Mouse (Mus musculus): Measurements from ENCODE around the gene Pecam1. TPM values are rescaled to one million over a fixed set of nuclear protein-coding genes. Genes with fewer than 3 reads are reported as not detected.

The Pecam1 gene
- polyA plus RNA-seq, 1 experiment = 0.15 TPM

DNA sequence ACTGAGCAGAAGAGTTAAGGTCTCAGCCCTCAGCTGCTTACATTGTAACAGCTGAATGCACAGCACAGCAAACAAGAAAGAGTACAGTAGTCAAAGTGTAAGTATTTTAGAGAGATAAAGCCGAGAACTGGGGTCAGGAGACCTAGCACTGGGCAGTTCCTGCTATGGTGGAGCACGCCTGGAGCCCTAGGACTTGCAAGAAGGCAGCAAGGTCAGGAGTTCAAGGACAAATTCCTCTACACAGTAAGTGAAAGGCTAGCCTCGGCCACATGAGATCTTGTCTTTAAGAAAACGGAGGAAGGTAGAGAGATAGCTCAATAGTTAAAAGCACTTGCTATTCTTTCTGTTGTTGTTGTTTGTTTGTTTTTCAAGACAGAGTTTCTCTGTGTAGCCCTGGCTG is 57.5 kb downstream of the Pecam1 start:
- Histone ChIP-seq H3K4me3 (ENCODE audit: insufficient read depth, poor library complexity, severe bottlenecking) (no peak overlapping the region), H3K79me2 (ENCODE audit: control insufficient read depth, insufficient read depth) (no peaks in the 10 kb centered on the region), H3K79me3 (ENCODE audit: low read depth) (no peaks in the 10 kb centered on the region), H3ac (ENCODE audit: control insufficient read depth, insufficient read length, low read depth) (no peak overlapping the region), H3K27me3 (ENCODE audit: control insufficient read depth, insufficient read depth, insufficient read length) (no peaks in the 10 kb centered on the region), H3K36me3 (ENCODE audit: control insufficient read depth, insufficient read depth) (no peaks in the 10 kb centered on the region)
- TF ChIP-seq FOSL1 (IDR thresholded peaks at IDR 0.05; ENCODE audit: insufficient read depth, low read length, poor library complexity, severe bottlenecking) (no peak), MYOG (IDR thresholded peaks at IDR 0.05; ENCODE audit: control insufficient read depth, extremely low read depth, insufficient read length) (no peak), CEBPB (IDR thresholded peaks at IDR 0.05; ENCODE audit: low read depth) (no peak), USF1 (IDR thresholded peaks at IDR 0.05; ENCODE audit: low read depth) (no peak), MYOD1 (IDR thresholded peaks at IDR 0.05; ENCODE audit: control insufficient read depth, insufficient read length, low read depth) (no peak)

DNA sequence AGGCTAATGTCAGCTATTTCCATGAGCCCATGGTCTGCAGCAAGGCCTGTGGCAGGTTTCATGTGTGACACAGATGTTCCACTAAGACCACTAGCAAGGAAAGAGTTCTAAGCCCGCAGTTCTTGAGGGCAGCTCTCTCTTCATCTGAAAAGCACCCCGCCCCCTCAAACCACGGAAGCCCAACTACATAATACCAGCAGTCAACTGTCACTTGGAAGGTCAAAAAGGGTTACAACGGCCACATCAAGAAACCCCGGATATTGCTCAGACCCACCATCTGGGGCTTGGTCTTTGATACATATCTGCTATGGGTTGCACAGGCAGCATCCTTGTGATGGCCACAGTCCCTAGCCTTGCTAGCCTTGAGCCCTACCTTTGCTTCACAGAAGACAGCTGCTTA is 62.1 kb downstream of the Pecam1 start:
- Histone ChIP-seq H3K27me3 (ENCODE audit: control insufficient read depth, insufficient read depth, insufficient read length) (no peaks in the 10 kb centered on the region), H3ac (ENCODE audit: control insufficient read depth, insufficient read length, low read depth) (no peak overlapping the region), H3K79me3 (ENCODE audit: low read depth) (no peaks in the 10 kb centered on the region), H3K4me3 (ENCODE audit: insufficient read depth, poor library complexity, severe bottlenecking) (no peak overlapping the region), H3K79me2 (ENCODE audit: control insufficient read depth, insufficient read depth) (no peaks in the 10 kb centered on the region), H3K36me3 (ENCODE audit: control insufficient read depth, insufficient read depth) (no peaks in the 10 kb centered on the region)
- no peak for TF ChIP-seq CEBPB (IDR thresholded peaks at IDR 0.05; ENCODE audit: low read depth)
- TF ChIP-seq MYOG (IDR thresholded peaks at IDR 0.05; ENCODE audit: control insufficient read depth, extremely low read depth, insufficient read length) = no peak
- no peak for TF ChIP-seq MAX (IDR thresholded peaks at IDR 0.05)
- no peak for TF ChIP-seq CTCF (IDR thresholded peaks at IDR 0.05; ENCODE audit: control insufficient read depth, insufficient read depth, insufficient read length)
- no peak for TF ChIP-seq FOSL1 (IDR thresholded peaks at IDR 0.05; ENCODE audit: insufficient read depth, low read length, poor library complexity, severe bottlenecking)
- TF ChIP-seq MYOD1 (IDR thresholded peaks at IDR 0.05; ENCODE audit: control insufficient read depth, insufficient read length, low read depth) = no peak
- no peak for TF ChIP-seq USF1 (IDR thresholded peaks at IDR 0.05; ENCODE audit: low read depth)

DNA sequence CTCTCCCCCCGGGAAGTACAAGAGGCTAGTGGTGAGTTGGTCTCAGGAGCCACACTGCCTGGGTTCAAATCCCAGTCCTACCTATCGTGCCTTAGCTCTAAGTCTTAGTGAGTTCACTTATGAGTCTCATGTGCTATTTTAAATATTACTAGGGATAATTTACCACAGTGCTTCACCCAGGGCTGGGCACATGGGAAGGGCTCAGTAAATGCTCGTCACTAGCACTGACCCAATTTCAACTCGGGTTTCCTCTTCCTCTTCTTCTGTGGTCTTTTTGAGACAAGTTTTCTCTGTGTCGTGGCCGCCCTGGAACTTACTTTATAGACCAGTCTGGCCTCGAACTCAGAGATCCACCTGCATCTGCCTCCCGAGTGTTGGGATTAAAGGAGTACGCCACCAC is 63.1 kb downstream of the Pecam1 start:
- TF ChIP-seq CTCF (IDR thresholded peaks at IDR 0.05; ENCODE audit: control insufficient read depth, insufficient read depth, insufficient read length) = no peak
- no peaks in the 10 kb centered on the region for H3K79me3 ChIP-seq (ENCODE audit: low read depth)
- no peaks in the 10 kb centered on the region for H3K79me2 ChIP-seq (ENCODE audit: control insufficient read depth, insufficient read depth)
- H3K27me3 ChIP-seq (ENCODE audit: control insufficient read depth, insufficient read depth, insufficient read length) = no peaks in the 10 kb centered on the region
- H3ac ChIP-seq (ENCODE audit: control insufficient read depth, insufficient read length, low read depth) = no peak overlapping the region
- no peaks in the 10 kb centered on the region for H3K36me3 ChIP-seq (ENCODE audit: control insufficient read depth, insufficient read depth)
- H3K4me3 ChIP-seq (ENCODE audit: insufficient read depth, poor library complexity, severe bottlenecking) = no peak overlapping the region

DNA sequence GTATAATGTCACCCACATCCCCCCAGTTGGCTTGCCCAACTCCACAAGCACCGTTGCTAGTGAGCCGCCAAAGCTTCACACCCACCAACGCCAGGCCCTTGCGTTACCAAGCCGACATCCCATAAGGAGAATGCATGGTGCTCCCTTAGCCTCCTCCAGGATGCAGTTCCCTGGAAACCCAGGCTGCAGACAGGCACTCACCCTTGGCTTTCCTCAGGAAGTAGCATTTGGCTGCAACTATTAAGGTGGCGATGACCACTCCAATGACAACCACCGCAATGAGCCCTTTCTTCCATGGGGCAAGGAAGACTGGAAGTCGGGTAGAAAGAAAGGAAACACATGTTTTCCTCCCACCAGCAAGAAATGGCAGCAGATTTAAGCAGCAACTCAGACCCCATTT is 66.4 kb downstream of the Pecam1 start:
- Histone ChIP-seq H3K27me3 (ENCODE audit: control insufficient read depth, insufficient read depth, insufficient read length) (no peaks in the 10 kb centered on the region), H3K36me3 (ENCODE audit: control insufficient read depth, insufficient read depth) (no peaks in the 10 kb centered on the region), H3K79me3 (ENCODE audit: low read depth) (no peaks in the 10 kb centered on the region), H3K4me3 (ENCODE audit: insufficient read depth, poor library complexity, severe bottlenecking) (no peak overlapping the region), H3ac (ENCODE audit: control insufficient read depth, insufficient read length, low read depth) (no peak overlapping the region), H3K79me2 (ENCODE audit: control insufficient read depth, insufficient read depth) (no peaks in the 10 kb centered on the region)
- TF ChIP-seq MYOG (IDR thresholded peaks at IDR 0.05; ENCODE audit: control insufficient read depth, extremely low read depth, insufficient read length) (no peak), MAX (IDR thresholded peaks at IDR 0.05) (no peak), MYOD1 (IDR thresholded peaks at IDR 0.05; ENCODE audit: control insufficient read depth, insufficient read length, low read depth) (no peak), CTCF (IDR thresholded peaks at IDR 0.05; ENCODE audit: control insufficient read depth, insufficient read depth, insufficient read length) (no peak), FOSL1 (IDR thresholded peaks at IDR 0.05; ENCODE audit: insufficient read depth, low read length, poor library complexity, severe bottlenecking) (no peak), USF1 (IDR thresholded peaks at IDR 0.05; ENCODE audit: low read depth) (no peak), CEBPB (IDR thresholded peaks at IDR 0.05; ENCODE audit: low read depth) (no peak)

DNA sequence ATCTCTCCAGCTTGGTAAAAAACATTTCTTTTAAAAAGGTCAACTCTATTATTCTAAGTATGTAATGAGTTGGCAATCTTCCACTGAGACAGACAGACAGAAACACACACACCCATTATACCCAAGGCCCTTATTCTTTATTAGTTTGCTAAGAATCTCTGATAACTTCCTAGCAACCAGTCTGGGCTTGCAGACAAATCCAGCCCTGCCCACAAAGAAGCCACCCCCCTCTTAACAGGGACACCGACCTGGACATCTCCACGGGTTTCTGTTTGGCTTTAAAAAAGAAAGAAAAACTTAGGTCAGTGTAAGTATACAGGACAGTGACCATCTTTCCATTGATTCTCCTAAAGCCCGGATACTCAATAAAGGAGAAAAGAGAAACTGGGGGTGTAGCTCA is 67.1 kb downstream of the Pecam1 start:
- TF ChIP-seq CTCF (IDR thresholded peaks at IDR 0.05; ENCODE audit: control insufficient read depth, insufficient read depth, insufficient read length) (no peak), FOSL1 (IDR thresholded peaks at IDR 0.05; ENCODE audit: insufficient read depth, low read length, poor library complexity, severe bottlenecking) (no peak), MYOG (IDR thresholded peaks at IDR 0.05; ENCODE audit: control insufficient read depth, extremely low read depth, insufficient read length) (no peak), MAX (IDR thresholded peaks at IDR 0.05) (no peak), USF1 (IDR thresholded peaks at IDR 0.05; ENCODE audit: low read depth) (no peak), CEBPB (IDR thresholded peaks at IDR 0.05; ENCODE audit: low read depth) (no peak), MYOD1 (IDR thresholded peaks at IDR 0.05; ENCODE audit: control insufficient read depth, insufficient read length, low read depth) (no peak)
- Histone ChIP-seq H3ac (ENCODE audit: control insufficient read depth, insufficient read length, low read depth) (no peak overlapping the region), H3K4me3 (ENCODE audit: insufficient read depth, poor library complexity, severe bottlenecking) (no peak overlapping the region), H3K79me3 (ENCODE audit: low read depth) (no peaks in the 10 kb centered on the region), H3K79me2 (ENCODE audit: control insufficient read depth, insufficient read depth) (no peaks in the 10 kb centered on the region), H3K36me3 (ENCODE audit: control insufficient read depth, insufficient read depth) (no peaks in the 10 kb centered on the region), H3K27me3 (ENCODE audit: control insufficient read depth, insufficient read depth, insufficient read length) (no peaks in the 10 kb centered on the region)

DNA sequence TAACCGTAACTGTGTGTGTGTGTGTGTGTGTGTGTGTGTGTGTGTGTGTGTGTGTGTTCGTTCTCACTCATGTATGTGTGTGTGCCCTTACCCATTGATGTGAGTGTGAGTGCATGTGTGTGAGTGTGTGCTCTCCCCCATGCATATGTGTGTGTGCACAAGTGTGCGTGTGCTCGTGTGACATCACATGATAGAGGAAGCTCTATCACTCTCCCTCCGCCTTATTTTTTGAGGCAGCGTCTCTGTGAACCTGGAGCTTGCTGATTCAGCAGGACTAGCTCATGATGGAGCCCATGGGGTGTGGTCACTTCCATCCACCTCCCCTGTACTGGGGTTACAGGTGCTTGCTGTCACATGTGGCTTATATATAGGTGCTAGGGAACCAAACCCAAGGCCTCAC is 69.3 kb downstream of the Pecam1 start:
- Histone ChIP-seq H3K36me3 (ENCODE audit: control insufficient read depth, insufficient read depth) (no peaks in the 10 kb centered on the region), H3ac (ENCODE audit: control insufficient read depth, insufficient read length, low read depth) (no peak overlapping the region), H3K79me2 (ENCODE audit: control insufficient read depth, insufficient read depth) (no peaks in the 10 kb centered on the region), H3K27me3 (ENCODE audit: control insufficient read depth, insufficient read depth, insufficient read length) (no peaks in the 10 kb centered on the region), H3K79me3 (ENCODE audit: low read depth) (no peaks in the 10 kb centered on the region), H3K4me3 (ENCODE audit: insufficient read depth, poor library complexity, severe bottlenecking) (no peak overlapping the region)
- TF ChIP-seq FOSL1 (IDR thresholded peaks at IDR 0.05; ENCODE audit: insufficient read depth, low read length, poor library complexity, severe bottlenecking) (no peak), MAX (IDR thresholded peaks at IDR 0.05) (no peak), CTCF (IDR thresholded peaks at IDR 0.05; ENCODE audit: control insufficient read depth, insufficient read depth, insufficient read length) (no peak), CEBPB (IDR thresholded peaks at IDR 0.05; ENCODE audit: low read depth) (no peak), USF1 (IDR thresholded peaks at IDR 0.05; ENCODE audit: low read depth) (no peak), MYOD1 (IDR thresholded peaks at IDR 0.05; ENCODE audit: control insufficient read depth, insufficient read length, low read depth) (no peak), MYOG (IDR thresholded peaks at IDR 0.05; ENCODE audit: control insufficient read depth, extremely low read depth, insufficient read length) (no peak)

All from C2C12 (cell line).